In the genomic region with DNA sequence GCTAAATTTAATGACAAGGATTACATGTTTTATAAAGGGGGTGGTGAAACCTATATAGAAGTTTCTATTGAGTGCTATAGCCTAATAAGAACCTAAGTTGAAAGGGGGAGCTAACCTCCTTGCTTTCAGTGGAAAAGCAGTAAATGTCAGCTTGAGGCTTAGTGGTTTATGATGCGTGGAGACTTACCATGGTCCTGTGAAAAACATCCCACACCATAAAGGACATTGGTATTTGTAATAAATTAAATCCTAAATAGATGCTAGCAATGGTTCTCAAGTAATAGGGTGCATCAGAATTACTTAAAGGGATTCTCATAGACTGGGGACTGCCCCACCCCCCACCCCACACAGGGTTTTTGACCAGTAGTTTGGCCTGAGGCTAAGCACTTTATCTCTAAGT, we compare ENCODE assay signal across 16 mouse cellular contexts.
"Had no signal": no experiment of that assay in that cellular context is flagged by ENCODE, and none has a peak within 500 bp of the region (broad histone marks: within the 10 kb centered on the region; RNA-seq: fewer than 3 reads in every experiment).

No protein-coding gene starts in this region.

- H3K9me3 ChIP-seq: midbrain, embryonic 13.5 days; midbrain, embryonic 15.5 days had no signal

- H3K4me2 ChIP-seq: lung, embryonic 14.5 days; midbrain, embryonic 11.5 days; midbrain, embryonic 13.5 days; midbrain, embryonic 15.5 days had no signal

- H3K4me3 ChIP-seq: midbrain, embryonic 13.5 days; midbrain, embryonic 15.5 days had no signal

- H3K36me3 ChIP-seq: midbrain, embryonic 13.5 days; midbrain, embryonic 15.5 days had no signal

- H3K9ac ChIP-seq: liver, embryonic 14.5 days; lung, embryonic 14.5 days; midbrain, embryonic 13.5 days; midbrain, embryonic 15.5 days had no signal

- ATAC-seq: midbrain, embryonic 13.5 days; midbrain, embryonic 15.5 days had no signal

- H3K27me3 ChIP-seq: midbrain, embryonic 13.5 days; midbrain, embryonic 15.5 days had no signal

- DNase-seq: lung, adult 18-20 months; lung, embryonic 14.5 days; lung, postnatal 10 days; lung, postnatal 4 days; retina, postnatal 1 day; right cerebral cortex, adult 18-20 months; right cerebral cortex, postnatal 25 days; right cerebral cortex, postnatal 4 days; spleen, adult 18-20 months; thymus, adult 18-20 months; thymus, postnatal 14 days; thymus, postnatal 36 days had no signal

- H3K27ac ChIP-seq: liver, embryonic 14.5 days; midbrain, embryonic 13.5 days; midbrain, embryonic 15.5 days had no signal

- H3K4me1 ChIP-seq: midbrain, embryonic 13.5 days; midbrain, embryonic 15.5 days had no signal
